Mouse (Mus musculus) testis, adult 2 months (tissue): Measurements from ENCODE around the gene Slc5a11.

ENCODE experiments used
- CTCF ChIP-seq: fragments of 200-500 bp; IDR thresholded peaks from 2 replicates; pipeline ENCODE4 v1.5.1; 2012; ENCODE audit warnings: low read depth, mild to moderate bottlenecking, inconsistent platforms, low read length, moderate library complexity; ENCODE audit not compliant: control insufficient read depth, insufficient read depth, insufficient replicate concordance
- POLR2A ChIP-seq: fragments of 200-500 bp; IDR thresholded peaks from 2 replicates; pipeline ENCODE4 v1.6.1; 2012; ENCODE audit warnings: low read depth, mild to moderate bottlenecking, inconsistent platforms, low read length, moderate library complexity; ENCODE audit not compliant: control insufficient read depth

GRCm38 (mm10) chr7:123305397-123305796, 90.8 kb downstream of the Slc5a11 start:
- TF ChIP-seq CTCF (no peak), POLR2A (no peak)
